Mouse (Mus musculus): ENCODE data around the gene Smarca4.
"Not testable (repeated sequence)": the region's sequence is repeated elsewhere in the genome, so short reads cannot be mapped to it uniquely, and the experiment has no call there.

The Smarca4 gene

GRCm38 (mm10) chr9:21615617-21616231 is at the start of gene Smarca4:
Smarca4 (plus strand) TSS chr9:21616169.
- peak; percentile 100 for DNase-seq (ENCODE audit: low read depth, low spot score)

DNA sequence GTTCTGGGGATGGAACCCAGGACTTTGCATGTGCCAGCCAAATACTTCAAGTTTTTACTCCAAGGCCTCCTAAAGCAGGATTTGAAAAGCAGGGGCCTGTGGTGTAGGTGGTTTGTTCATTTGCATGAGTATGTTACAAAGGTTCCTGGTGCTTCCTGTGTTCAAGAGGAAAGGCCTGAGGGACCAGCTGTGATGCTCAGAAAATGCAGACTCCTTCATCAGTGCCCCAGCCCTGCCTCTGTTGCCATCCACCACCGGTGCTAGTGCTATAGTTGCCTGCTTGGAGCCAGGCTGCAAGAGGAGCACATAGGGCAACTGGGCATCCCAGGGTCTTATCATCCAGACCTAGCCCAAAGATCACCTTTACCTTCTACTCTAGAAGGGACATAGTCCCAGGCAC is 49.4 kb upstream of the Smarca4 start:
- no peak for DNase-seq (ENCODE audit: low read depth, low spot score)

- DNase-seq (ENCODE audit: low read depth, low spot score) = no peak
Observed at GRCm38 (mm10) chr9:21567051-21567450, 48.9 kb upstream of the Smarca4 start.

GRCm38 (mm10) chr9:21568657-21569255 is 47.2 kb upstream of the Smarca4 start:
- no peak for DNase-seq (ENCODE audit: low read depth, low spot score)

DNA sequence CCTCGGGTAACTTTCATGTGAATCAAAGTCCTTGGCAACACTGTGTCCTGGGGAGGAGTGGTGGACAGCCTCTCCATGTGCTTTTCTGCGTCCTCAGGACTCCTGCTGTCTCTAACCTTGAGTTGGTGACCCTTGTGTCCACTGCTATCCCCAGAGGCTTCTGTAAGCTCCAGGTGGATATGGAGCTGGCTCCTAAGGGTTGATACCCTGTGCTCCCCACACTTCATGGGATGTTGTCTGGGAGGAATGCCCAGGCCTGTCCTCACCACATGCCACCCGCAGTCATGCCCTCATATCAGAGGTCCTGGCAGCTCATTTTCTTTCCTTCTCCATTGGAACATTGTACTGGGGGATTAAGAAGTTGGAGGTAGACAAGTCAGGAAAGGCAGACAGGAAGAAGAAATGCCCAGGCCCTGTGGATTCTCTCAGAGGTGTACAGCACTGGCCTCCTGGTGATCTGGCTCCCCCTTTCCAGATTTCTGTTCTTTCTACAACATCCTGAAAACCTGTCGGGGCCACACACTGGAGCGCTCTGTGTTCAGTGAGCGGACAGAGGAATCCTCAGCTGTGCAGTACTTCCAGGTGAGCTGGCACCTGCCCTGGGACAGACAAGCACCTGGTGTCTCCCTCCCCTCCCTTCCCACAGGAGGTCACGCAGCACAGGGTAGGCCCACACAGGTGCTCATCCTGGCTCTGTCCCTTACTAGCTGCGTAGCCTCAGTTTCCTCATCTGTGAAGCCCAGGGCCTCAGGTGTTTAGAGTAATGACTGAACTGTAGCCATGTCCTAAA is 41.8 kb upstream of the Smarca4 start:
- DNase-seq (ENCODE audit: low read depth, low spot score) = no peak

GRCm38 (mm10) chr9:21575253-21575652 is 40.7 kb upstream of the Smarca4 start:
- no peak for DNase-seq (ENCODE audit: low read depth, low spot score)

- DNase-seq (ENCODE audit: low read depth, low spot score) = peak; percentile 18
Observed at GRCm38 (mm10) chr9:21576286-21576685, 39.7 kb upstream of the Smarca4 start.

DNA sequence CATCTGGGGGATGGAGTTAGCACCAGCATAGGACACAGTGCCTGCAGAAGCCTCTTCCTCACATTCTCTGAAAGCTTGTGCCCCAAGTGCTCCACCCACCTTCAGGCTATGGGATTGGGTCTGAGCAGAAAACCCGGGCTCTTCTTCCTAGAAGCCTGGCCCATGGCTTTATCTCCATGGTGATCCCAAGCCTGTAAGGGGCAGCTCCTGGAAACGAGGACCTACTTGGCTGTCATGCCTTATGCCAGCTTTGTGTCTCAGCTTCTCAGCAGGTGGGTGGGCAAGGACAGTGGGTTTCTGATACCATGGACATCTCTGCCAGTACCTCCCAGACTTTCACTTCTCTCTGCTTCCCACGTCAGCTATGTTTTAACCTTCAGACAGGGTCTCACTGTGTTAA is 37.7 kb upstream of the Smarca4 start:
- DNase-seq (ENCODE audit: low read depth, low spot score) = no peak

- DNase-seq (ENCODE audit: low read depth, low spot score) = no peak
Observed at GRCm38 (mm10) chr9:21585401-21585800, 30.6 kb upstream of the Smarca4 start.

DNA sequence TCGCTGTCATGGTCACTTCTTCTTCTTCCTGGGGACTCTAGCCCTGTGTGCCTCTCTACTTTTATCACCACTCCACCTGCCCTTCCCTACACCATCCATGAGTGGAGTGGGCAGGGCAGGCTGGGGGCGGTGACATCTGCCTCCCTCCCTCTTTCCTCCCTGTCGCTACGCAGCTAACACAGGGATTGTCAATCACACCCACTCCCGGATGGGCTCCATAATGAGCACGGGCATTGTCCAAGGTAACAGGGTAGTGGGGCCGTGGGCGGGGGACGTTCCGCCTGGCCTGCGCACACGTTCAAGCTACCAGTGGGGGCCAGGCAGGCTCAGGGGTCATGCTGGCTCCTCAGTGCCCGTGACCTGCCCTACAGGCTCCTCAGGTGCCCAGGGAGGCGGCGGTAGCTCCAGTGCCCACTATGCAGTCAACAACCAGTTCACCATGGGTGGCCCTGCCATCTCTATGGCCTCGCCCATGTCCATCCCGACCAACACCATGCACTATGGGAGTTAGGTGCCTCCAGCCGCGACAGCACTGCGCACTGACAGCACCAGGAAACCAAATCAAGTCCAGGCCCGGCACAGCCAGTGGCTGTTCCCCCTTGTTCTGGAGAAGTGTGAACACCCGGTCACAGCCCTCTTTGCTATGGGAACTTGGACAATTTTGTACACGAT is 28.2 kb upstream of the Smarca4 start:
- DNase-seq (ENCODE audit: low read depth, low spot score) = no peak

DNA sequence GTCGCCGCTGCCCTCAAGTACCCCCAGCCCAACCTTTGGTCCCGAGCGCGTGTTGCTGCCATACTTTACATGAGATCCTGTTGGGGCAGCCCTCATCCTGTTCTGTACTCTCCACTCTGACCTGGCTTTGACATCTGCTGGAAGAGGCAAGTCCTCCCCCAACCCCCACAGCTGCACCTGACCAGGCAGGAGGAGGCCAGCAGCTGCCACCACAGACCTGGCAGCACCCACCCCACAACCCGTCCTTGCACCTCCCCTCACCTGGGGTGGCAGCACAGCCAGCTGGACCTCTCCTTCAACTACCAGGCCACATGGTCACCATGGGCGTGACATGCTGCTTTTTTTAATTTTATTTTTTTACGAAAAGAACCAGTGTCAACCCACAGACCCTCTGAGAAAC is 27.6 kb upstream of the Smarca4 start:
- DNase-seq (ENCODE audit: low read depth, low spot score) = no peak

- no peak for DNase-seq (ENCODE audit: low read depth, low spot score)
Observed at GRCm38 (mm10) chr9:21589538-21589937, 26.4 kb upstream of the Smarca4 start.

DNA sequence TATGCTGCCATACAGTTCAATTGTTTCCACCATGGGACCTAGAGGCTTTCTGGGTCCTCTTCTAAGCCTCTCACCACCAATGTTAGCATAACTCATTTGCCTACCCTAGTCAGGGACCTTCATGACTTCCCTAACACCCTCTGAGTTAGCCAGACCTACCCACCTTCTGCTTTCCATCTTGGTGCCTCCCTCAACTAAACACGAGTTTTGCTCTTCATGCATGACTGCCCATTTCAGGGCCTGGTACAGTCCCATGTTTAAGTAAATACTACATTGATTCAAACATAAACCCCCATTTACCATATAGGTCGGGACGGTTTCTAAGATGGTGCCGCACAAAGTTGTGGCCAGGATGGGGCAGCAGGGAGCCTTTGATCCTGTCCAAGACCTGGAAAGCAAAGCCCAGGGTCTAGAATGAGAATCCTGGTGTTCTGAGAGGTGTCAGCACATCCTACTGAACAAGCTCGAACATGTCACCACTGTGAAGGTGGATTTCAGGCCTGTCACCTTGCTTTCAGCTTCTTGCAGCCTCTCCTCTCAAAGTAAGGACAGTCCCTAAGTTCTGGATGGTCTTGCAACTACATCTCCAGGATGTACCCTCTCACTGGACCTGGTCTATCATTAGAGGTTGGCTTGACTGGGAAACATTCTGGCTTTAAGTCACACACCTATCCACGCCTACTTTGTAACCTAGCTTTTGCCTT is 24.7 kb upstream of the Smarca4 start:
- DNase-seq (ENCODE audit: low read depth, low spot score) = no peak

DNA sequence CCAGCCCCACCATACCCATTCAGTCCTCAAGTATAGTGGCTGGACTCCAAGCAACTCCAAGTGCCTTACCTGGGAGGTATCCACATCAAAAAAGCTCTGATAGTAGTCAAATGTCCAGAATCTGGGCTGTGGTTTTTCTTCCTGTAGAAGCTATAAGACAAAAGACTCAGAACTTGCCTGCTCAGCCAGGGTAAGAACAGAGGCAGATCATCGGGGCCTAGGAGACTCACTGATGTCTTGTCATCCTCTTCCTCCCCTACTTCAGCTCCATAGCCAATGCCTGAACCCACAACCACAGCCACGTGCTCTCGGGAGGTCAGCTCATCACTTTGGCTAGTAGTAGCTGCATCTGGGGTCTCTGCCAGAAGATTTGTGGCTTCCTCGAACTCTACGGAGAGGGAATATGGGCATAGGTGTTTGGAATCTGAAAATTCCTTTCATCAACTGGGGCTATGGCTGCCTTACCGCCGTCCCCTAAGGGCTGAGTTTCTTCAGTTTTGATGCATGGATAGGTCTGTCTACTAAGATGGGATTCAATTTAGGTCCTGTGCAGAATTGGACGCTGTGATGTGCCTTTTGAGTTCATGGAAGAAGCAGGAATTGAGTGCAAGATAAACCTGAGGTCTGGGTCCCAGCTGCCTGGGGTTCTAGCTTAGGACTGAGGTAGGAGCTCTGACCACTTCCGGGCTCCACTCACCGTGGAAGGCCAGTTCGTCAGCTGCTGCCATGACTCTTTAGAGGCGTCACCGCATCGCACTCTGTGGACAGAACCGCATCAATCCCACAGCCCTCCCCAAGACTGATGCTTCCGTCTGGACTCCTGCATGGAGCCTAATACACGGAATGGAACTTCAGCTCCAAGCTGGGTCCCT is 23.9 kb upstream of the Smarca4 start:
- no peak for DNase-seq (ENCODE audit: low read depth, low spot score)

DNA sequence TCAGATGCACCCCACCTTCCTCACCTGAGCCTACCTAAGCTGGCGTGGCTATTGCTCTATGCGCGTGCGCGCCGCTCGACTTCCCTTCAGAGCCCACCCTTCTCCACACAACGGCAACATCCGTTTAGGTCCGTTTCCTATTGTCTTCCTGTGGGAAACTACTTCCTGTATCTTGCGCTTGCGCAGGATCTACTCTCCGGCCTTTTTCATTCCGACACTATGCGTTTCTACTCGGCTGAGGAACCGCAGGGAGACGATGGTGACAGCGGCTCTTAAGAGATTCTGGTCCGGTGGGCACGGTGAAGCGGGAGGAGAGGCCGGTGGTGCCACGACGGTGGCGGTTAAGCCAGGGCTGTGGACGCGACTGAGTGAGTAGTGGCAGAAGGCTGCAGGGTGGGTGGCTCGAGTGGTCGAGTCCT is 23.3 kb upstream of the Smarca4 start, which contains the start of the genes Timm29 and Yipf2:
TSS of gene Timm29 (plus strand) at position 20 of the 419 bp plus-strand sequence.
TSS of gene Yipf2 (minus strand) at position 126 of the 419 bp plus-strand sequence.
- DNase-seq (ENCODE audit: low read depth, low spot score) = peak; percentile 96

- no peak for DNase-seq (ENCODE audit: low read depth, low spot score)
Observed at GRCm38 (mm10) chr9:21593122-21593721, 22.7 kb upstream of the Smarca4 start.

DNA sequence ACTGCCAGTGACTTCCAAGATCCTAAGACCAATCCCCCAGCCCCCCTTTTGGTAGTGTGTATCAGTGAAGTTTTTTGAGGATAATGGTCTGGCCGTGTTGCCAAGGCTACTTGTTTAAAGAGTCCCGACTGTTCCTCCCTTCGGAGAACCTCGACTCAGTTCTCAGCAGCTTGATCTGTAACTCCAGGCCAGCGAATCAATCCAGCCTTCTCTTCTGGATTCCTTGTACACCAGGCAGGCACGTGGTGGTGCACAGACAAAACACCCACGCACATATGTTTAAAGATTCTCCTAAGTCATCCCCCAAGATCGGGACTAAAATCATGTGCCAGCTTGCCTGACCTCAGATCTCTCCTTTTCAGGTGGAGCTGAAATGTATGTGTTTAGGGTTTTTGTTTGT is 21.6 kb upstream of the Smarca4 start:
- DNase-seq (ENCODE audit: low read depth, low spot score) = not testable (repeated sequence)

DNA sequence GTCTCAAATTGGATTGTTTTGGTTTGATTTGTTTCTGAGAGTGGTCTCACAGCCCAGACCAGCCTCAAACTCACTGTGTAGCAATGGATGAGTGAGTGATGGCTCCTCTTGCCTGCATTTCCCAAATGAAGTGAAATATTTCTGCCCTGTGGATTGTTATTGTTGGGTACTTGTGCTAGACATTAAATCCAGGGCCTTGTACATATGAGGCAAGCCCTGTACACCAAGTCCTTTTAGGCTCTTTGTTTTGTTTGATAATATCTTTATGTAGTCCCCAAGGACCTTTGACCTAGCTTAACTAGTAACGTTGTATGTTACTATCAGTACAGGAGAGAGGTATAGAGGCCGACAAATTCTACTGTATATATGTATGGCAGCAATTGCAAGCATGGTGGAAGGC is 21.1 kb upstream of the Smarca4 start:
- DNase-seq (ENCODE audit: low read depth, low spot score) = no peak

DNA sequence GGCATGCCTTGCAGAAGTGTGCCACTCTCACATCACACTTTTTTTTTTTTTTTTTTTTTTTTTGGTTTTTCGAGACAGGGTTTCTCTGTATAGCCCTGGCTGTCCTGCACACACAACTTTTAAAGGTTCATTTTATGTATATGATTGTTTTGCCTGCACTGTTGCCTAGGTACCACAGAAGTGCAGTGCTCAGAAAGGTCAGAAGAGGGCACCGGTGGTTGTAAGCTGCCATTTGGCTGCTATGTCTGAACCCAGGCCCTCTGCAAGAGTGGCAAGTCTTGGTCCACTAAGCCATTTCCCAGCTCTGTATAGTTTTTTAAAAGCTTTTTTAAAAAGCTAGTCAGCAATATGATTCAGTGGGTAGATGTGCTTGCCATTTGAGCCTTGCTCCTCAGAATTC is 17.8 kb upstream of the Smarca4 start:
- peak; percentile 55 for DNase-seq (ENCODE audit: low read depth, low spot score)

DNA sequence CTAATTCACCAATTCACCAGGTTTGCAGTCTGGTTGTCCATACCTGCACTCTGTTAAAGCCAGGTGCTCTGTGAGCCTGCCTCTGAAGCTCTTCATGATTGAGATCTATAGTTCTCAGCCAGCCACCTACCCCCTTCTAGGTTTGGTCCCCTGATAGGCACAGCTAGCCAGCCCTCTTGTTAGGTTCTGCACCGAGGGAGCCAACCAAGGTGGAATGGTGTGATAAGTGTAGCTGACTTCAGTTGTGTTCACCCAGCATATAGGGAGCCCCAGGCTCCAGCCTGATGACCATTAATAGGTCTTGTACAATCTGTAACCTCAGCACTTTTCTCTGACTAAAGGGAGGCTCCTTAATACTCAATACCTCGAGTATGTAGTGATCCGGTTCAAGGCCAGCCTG is 15.8 kb upstream of the Smarca4 start:
- DNase-seq (ENCODE audit: low read depth, low spot score) = no peak
